Mouse (Mus musculus): ENCODE results near the gene Prex1.

Prex1 gene

DNA sequence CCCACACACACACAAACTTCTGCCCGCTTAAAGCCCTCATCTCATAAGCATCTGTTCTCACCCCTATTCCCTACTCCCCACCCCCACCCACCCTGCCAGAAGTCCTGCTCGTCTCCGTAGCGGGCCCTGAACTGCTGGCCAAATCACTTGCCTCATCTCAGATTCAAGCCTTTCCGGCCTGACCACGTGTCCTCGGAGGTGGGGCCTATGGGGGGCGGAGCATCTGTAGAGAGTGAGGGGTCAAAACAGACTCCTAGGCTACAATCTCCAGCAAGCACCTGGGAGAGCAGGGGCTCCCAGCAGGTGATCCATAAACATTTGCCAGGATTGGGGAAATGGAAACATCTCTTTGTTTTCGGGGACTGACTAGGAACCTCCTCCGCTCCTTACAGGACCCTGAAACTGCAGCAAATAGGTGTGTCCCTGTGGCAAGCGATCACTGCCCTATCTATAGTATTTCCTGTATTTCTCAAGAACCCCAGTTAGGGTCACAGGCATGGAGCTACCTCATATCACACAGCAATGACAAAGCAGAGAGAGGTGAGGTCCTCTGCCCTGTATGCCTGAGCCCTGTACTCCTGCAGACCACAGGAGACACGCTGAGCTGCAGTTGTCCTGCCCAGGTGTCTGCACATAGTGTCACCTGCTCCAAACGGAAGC is 29.6 kb downstream of the Prex1 start:
- DNase-seq = peak in 1 of 2 experiments; percentile 26

DNA sequence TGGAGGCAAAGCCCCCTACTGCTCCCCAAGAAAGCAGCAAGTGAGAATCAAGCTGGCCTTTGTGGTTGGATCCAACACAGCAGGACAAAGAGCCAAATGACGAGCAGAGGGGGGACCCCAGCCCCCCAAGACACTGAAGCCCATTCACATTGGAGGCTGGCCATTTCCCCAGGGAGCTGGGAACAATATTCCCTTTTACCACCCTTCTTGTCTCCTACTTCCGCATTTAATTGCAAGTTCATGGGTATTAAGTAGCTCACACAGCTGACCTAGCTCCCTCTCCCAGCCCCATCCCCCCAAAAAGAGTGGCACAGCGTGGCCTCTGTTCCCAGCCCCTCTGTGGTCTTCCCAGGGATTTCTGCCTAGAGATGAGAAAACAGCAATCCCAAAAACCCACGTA is 30.8 kb downstream of the Prex1 start:
- no peak for DNase-seq

DNA sequence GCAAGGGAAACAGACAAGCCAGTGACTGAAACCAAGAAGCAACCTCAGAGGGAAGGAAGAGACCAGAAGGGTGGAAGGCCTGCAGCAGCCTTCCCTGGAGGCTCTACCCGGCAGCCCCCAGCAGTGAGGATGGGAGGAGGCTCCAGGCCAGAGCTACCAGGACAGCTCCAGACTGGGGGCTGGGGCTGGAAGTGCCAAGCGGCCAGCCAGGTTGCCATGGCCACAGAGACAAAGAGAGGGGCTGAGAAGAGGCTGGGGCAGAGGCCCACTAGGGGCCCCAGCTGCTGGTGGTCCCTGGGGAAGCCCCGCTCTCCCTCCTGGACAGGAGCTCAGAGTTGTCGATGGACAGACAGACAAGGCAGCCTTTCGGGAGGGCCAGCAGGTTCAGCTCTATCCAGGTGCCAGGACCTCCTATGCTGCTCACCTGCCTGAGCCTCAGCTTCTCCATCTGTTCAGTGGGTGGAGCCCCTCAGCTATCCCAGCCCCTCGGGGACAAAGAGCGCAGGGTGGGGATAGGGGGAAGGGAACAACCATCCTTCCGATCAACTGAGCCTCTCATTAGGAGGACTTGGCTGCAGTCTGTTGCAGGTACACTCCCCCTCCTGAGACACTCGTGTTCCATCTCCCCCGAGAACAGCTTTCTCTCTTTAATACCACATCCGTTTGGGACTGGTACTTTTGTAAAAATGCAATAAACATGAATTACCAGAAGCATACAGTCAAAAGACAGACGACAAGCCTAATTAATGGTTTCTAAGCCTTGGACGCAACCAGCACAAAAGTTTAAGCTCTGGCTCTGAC is 34.5 kb downstream of the Prex1 start:
- no peak for DNase-seq

DNA sequence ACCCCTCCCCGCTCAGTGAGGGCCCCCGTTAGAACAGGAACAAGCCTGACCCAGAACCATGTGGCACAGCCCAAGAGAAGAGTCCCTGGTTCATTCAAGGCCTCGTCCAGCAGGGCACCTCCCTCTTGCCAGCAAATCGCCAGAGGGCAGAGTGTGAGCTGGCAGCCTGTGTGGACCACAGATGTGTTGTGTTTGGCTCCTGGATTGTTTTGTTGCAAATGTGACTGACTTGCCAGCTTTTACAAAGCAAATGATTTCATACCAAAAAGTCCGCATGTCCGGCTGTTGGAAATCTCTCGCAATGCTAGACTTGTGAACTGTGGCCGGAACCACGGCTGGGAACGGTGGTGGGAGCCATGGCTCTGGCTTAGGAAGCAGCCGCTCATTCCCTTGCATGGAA is 36.7 kb downstream of the Prex1 start:
- peak in 1 of 2 experiments; percentile 44 for DNase-seq

DNA sequence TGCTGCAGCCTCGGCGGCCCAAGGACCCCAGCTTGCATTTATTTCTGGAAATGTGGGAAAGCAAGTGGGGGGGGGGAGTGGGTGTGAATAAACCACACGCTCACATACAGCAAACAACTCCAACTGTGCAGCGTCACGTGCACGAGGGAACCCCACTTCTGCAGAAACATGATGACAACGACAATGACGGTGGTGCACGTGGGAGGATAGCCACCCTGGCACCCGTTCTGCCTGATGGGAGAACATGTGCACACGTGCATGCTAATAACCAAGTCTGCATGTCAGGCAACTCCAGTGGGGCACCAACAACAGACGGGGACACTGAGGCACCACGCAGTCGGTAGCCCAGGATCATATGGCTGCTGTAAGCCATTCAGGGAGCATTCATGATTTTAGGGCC is 37.1 kb downstream of the Prex1 start:
- no peak for DNase-seq

DNA sequence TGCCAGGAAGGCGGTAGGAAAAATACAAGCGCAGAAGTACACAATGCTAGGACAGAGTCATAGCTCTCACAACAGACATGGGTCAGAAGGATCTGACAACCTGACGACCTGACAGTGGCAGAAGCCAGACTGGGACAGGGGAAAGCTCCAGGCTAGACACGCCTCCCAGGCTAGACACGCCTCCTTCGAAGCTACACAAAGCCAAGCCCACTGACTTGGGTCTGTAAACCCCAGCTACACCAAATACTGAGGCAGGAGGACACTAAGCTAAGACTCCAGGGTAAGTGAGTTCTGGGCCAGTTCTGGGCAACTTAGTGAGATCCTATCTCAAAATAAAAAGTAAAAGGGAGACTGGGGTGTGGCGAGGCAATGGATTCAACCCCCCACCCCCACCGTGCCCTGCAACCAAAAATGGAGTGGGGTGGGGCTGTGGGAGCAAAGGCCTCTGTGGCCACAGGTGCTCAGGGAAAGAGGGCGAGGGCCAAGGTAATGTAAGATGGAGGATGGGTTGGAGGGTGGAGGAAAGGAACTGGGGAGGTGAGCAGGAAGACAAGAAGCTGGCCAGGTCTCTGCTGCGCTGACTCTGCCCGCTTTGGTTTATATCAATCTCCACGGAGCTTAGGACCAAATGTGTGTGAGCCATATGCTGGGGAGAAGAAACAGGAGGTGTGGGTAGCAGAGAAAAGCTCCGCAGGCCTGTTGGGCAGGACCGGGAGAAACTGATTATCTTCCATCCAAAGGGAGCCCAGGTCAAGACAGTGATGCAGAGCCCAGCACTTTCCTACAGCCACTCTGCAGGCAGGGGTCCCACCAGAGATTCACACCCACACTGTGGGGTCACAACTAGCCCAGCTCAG is 37.8 kb downstream of the Prex1 start:
- no peak for DNase-seq

DNA sequence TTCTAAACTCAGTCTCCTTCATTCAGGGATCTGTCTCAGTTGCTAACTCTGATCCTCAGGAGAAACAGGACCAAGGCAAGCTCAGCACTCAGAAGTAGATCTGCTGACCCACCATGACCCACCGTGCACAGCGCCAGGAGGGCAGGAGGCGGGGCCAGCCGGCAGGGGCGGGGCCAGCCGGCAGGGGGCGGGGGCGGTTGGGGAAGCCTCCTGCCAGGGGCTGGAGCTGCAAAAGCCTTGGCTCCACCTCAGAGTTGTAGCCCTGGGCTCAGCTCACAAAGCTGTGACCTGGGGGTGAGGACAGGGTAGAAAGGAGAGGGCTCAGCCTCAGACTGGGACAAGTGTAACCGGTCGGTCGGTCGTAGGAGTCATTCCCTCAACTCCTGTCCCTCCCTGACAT is 38.9 kb downstream of the Prex1 start:
- DNase-seq = no peak

DNA sequence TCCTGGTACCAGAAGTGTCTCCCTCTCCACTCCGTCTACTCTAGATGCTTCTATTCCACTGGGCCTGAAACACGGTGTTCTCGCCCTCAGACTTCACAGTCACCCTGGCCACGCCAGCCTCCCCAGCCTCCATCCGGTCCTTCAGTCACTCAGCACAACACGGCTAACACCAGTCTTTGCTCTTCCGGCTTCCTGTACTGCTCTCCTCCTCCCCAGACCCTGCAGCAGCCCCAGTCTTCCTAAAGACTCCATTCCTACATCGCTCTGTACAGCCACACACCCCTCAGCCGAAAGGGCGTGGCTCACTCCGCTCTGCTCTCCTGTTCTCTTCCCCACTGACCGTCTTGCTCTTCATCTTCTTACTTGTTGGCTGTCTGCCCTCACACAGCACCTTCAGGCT is 39.7 kb downstream of the Prex1 start:
- no peak for DNase-seq

DNA sequence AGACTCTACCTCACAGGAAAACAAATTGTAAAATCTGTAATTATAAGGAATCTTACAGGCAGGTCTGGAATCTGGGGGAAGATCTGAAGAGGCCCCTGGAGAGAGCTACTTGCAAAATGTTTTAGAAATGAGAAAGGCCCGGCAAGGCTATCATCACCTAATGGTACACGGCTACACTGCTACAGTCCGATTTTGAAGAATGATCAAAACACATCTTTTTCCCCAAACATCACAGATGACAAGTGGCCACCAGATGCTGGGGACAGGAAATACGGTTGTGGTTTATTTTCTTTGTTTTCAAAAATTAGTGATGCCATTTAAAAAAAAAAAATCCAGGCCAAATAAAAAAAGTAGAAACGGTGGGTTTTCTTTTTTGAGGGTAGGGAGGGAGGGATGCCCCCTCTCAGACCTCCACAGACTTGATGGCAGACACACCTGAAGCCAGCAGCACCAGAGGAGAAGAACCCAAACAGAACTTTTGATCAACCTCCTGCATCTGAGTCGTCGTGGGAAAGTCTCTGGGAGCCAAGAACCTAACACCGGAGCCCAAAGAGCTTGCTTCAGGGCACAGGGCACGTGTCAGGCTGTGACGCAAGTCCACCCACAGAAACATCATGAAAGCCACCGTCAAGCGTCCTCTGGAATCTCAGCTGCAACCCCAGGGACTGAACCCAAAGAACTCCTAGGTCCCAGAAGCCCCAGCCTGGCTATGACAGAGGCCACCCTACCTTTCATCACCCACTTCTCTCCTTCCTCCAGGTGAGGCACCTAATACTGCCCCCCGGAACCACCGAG is 41.3 kb downstream of the Prex1 start:
- no peak for DNase-seq

DNA sequence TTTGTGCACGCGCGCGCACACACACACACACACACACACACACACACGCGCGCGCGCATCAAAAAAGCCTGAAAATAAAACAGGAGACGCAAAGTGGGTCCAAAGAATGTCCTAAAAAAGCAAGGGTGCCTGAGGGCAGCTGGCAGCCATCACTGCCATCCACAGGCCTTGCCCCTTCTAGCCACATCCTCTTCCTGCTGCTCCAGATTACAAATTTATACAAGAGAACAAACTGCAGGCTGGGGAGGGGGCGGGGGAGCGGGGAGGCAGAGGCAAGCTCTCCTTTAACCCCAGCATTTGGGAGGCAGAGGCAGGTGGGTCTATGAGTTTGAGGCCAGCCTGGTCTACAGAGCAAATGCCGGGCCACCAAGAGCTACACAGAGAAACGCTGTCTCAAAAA is 42.0 kb downstream of the Prex1 start:
- no peak for DNase-seq

DNA sequence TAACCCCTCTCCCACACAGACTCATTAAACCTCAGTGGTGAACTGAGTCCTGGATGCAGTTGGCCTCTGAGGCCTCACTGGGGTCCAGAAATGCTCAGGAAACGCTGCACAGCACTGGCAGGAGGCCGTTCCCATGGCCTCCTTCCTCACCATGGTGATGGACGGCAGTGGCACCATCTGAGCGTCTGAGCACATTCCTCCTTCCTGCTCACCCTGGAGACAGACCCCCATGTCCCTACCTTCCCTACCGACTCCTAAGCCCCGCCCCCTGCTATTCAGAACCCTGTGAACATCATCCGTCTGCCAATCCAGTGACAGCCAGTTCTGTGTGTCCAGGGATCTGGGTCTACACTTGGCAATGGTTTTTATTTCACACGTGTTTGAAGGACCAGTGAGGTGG is 42.6 kb downstream of the Prex1 start:
- DNase-seq = no peak

DNA sequence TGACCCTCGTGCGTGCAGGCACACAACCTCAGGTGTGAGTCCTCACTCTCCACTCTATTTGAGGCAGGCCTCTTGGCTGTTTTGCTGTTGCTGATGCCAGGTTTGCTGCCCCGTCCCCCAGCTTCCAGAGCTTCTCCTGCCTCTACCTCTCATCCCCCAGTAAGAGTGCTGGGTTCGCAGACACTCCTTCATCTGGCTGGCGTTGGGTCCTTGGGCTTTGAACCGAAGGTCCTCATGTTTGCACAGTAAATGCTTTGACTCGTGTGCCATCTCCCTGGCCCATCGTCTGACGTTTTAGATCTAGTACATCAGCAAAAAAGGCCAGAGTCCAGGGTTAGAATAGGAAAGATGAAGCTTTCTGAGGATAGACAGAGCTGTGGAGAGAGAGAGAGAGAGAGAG is 43.7 kb downstream of the Prex1 start:
- DNase-seq = no peak

DNA sequence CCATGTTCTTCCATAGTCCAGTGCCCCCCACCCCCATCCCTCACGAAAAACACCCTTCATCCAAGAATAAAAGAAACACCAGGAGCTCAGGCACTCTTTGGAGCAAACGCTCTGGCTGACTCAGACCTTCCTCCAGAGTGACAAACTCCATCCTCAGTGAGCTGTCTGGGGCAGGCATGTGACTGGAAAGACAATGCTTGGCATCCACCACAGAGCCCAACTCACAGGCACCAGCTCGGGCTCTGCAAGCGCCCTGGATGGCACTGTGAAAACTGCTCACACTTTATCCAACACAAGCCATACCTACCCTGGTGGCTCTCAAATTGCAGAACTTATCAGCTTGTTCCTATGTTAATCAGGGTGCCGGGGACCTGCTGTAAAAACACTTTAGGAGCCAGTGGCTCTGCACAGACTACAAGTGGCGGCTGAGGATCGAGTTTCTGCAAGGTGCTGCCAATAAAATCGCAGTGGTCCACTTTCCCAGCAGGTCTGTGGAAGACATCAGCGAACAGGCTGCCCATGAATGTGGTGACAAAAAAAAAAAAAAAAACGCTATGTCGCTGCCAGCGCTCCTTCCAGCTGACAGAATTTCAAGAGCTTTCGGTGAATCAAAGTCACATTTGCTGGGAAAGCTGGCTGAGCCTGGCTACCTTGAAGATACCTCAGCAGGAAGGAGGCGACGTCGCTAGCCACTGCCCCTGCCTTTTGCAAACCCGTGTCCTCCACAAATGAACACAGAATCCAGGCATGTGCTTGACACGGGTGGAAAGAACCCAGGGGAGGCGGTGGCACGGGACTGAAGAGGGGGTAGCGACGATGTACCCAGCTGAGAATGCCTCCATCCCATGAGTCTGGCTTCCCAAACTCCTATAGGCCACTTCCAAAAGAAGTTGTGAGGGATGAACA is 45.6 kb downstream of the Prex1 start:
- no peak for DNase-seq

DNA sequence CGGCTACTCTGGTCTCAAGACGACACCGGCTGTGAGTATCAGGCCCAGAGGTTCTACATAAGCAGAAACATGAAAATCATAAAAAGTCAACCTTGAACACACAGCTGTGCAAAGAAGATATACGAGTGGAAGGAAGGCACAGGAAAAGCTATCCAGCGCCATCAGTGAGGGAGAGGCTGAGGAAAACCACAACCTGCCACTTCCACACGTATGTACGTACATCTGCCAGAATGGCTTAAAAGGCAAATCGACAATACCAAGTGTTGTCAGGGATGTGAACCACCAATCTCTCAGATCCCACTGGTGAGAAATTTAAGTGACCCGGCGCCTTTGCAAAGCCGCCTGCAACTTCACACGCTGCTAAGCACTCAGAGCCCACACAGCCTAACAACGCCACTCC is 47.5 kb downstream of the Prex1 start:
- no peak for DNase-seq

DNA sequence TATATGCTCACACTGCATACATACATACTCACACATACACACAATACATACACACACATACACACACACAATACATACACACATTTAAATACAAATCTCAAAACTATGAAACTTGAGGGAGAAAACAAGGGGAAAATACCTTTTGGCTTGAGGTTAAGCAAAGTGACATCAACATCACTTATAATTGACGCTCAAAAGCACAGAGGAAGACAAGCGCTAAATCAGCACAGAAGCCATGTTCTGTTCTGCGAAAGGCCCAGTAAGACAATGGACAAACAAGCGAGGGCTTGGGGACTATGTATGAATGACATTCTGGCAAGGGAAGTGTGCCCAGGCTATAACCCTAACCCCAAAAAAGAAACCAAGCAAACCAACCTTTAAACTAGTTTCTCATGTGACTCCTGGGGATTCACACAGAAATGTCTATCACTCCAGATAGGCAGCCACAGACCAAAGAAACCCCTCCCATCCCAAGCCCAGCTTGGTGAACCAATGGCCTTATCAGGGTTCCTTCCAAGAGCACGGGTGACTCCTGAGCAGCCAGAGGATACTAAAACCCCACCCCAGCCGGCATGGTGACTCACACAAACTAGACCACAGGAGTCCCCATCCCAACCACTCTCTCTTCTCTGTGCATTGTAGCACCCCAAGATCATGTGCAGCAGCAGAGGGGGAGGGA is 48.2 kb downstream of the Prex1 start:
- no peak for DNase-seq

DNA sequence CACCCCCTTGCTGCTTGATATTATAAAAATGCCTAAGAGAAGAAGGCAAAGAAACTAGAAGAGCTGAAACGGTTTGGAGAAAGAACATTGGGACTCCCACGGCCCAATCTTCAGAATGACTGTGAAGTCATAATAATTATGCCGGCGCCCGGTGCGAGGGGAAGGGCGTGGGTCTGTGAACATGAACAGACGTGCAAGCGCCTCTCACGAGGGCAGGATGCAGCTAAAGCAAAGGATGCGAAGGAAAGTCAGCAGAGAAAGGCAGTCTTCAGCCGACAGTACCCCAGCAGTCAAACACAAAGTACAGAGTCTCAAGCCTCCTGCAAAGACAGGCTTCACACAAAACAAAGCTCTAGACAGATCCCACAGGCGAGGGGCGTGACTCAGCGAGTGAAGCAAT is 49.1 kb downstream of the Prex1 start:
- DNase-seq = peak in 1 of 2 experiments; percentile 18

DNA sequence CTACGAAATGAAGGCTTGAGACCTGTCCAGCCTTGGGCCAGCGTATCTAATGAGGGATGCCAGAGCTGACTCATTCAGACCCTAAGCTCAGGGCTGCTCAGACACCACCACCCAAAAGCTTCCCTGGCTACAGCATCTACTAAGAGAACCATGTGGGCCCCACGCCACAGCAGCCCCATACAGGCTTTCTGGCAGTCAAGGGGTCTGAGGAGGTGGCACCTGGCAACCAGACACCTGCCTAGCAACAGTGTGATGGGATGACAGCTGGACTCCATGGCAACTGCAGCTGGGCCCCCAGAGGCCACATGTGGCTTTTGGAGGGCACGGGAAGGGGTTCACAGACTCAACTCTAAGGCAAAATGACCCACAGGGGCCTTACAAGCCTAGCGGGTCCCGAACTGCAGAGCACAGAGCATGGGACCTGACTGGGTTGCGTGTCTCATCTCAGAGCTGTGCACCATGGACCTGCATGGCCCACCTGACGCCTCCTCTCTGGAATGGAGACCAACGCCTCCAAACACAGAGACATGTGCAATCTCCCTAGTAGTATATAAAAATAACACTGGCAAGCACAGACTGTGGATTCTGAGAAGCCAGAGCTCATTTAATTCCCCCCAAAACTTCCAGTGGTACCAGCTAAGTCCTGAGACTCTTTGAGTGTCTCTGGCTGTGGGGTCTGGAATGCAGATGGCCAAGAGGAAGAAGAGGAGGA is 50.2 kb downstream of the Prex1 start:
- no peak for DNase-seq

DNA sequence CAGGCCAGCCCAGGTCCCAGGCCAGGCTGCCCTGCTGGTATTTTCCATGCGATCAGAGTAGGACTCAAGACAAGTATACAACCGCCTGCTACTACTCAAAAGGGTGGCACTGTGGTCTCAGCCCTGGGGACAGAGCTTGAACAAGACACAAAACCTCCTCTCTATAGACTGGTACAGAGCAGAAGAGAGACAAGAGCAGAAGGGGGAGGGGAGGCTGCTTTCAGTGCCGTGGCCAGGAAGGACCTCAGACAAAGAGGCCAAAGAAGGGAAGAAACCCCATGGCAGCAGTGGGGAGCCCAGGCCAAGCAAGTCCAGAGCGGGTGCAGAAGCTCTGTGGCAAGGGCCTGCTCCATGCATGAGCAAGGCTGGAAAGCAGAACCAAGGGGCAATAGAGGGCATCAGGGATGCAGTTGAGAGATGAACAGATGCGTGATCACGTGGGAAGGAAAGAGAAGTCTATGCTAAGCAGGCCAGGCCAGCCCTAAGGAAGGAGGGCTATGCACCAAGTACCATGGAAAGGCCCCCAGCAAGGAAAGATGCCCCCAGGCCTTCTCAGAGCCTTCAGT is 51.0 kb downstream of the Prex1 start:
- DNase-seq = no peak

DNA sequence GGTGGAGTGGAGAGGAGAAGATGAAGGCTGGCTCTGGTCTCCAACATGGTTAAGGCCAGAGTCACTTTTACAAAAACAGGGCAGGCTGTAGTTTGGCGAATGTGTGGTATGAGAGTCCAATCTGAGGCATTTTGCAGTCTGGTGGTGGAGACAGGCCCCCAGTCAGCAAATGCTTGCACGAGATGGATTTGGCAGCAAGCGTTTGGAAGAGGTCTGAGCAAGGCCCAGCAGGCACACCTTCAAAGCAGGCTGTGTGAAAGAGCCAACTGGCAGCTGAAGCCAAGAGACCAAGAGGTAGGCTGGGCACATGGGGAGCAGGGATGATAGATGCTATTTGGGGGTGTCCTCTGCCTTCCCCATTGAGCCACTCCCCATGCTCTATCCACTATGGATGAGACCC is 51.7 kb downstream of the Prex1 start:
- DNase-seq = no peak

DNA sequence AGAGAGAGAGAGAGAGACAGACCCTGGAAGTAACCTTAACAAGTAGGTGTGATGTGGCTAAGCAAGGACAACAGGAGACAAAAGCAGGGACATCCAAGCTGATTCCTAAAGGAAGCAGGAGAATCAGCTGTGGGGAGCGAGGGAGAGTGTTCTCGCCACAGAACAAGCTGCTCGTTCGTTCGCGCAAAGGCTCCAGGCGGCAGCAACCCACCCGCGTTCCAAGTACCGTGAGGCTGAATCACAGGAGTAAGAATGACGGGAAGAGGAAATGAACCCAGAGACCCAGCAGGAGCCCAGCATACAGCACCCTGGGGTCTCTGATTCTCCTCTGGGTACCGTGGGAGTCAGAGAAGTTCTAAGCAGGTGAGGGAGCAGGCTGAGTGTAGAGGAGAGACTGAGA is 52.1 kb downstream of the Prex1 start:
- no peak for DNase-seq

Data from kidney, postnatal 25 days (tissue).